Mouse (Mus musculus) cerebellum, adult 2 months (tissue): Measurements from ENCODE around the gene Maz.
A peak's percentile ranks its signal among the peaks of the same experiment; 100 is the strongest.

Source experiments
- CTCF ChIP-seq: fragments of 200-500 bp; IDR thresholded peaks from 2 replicates; pipeline ENCODE4 v1.5.1; 2011; ENCODE audit warnings: low read depth, mild to moderate bottlenecking, control low read depth, low read length, moderate library complexity, borderline replicate concordance; ENCODE audit not compliant: insufficient read depth
- POLR2A ChIP-seq: fragments of 200-500 bp; IDR thresholded peaks from 2 replicates; pipeline ENCODE4 v1.6.1; 2011; ENCODE audit warnings: low read length, control low read depth, borderline replicate concordance; ENCODE audit not compliant: insufficient read depth

- TF ChIP-seq CTCF: peak; percentile 74; the same call in 1 of the 2 replicates
- peak; percentile 86 for TF ChIP-seq POLR2A
These were observed 9.6 kb downstream of the Maz start, which contains the start of gene Pagr1a for GRCm38 (mm10) chr7:127016971-127017949.
